In genomic region chr4:86119067-86119466, GRCm38 (mm10) we compare ENCODE assay signal across 18 mouse cellular contexts.
"Had no signal": no experiment of that assay in that cellular context is flagged by ENCODE, and none has a peak within 500 bp of the region (broad histone marks: within the 10 kb centered on the region; RNA-seq: fewer than 3 reads in every experiment).

No protein-coding gene starts in this region.

- H3K9ac ChIP-seq: lung, embryonic 14.5 days; midbrain, embryonic 12.5 days; neural tube, embryonic 13.5 days; neural tube, embryonic 15.5 days had no signal

- H3K9me3 ChIP-seq: midbrain, embryonic 12.5 days; neural tube, embryonic 13.5 days; neural tube, embryonic 15.5 days had no signal

- H3K4me3 ChIP-seq: midbrain, embryonic 12.5 days; myocyte; neural tube, embryonic 13.5 days; neural tube, embryonic 15.5 days had no signal

- H3K4me2 ChIP-seq: lung, embryonic 14.5 days; midbrain, embryonic 12.5 days; neural tube, embryonic 13.5 days; neural tube, embryonic 15.5 days had no signal

- ATAC-seq: midbrain, embryonic 16.5 days had no signal

- H3K27me3 ChIP-seq: midbrain, embryonic 12.5 days; neural tube, embryonic 13.5 days; neural tube, embryonic 15.5 days had no signal

- DNase-seq: lung, adult 18-20 months; lung, embryonic 14.5 days; lung, postnatal 10 days; lung, postnatal 4 days; midbrain, embryonic 14.5 days; retina, postnatal 1 day; right cerebral cortex, adult 18-20 months; right cerebral cortex, postnatal 25 days; right cerebral cortex, postnatal 4 days; spleen, adult 18-20 months; thymus, adult 18-20 months; thymus, postnatal 14 days; thymus, postnatal 36 days had no signal

- H3K36me3 ChIP-seq: midbrain, embryonic 12.5 days; neural tube, embryonic 13.5 days; neural tube, embryonic 15.5 days had no signal

- H3K4me1 ChIP-seq: midbrain, embryonic 12.5 days had no signal

- H3K27ac ChIP-seq: midbrain, embryonic 12.5 days; neural tube, embryonic 13.5 days; neural tube, embryonic 15.5 days had no signal
